Mouse (Mus musculus): Measurements from ENCODE around the gene Tmem123.

- TF ChIP-seq CTCF (IDR thresholded peaks at IDR 0.05; ENCODE audit: control insufficient read depth, insufficient read depth, insufficient read length): no peak
- TF ChIP-seq MYOG (IDR thresholded peaks at IDR 0.05; ENCODE audit: control insufficient read depth, extremely low read depth, insufficient read length): no peak
- TF ChIP-seq CEBPB (IDR thresholded peaks at IDR 0.05; ENCODE audit: low read depth): no peak
- no peak for TF ChIP-seq MAX (IDR thresholded peaks at IDR 0.05)
These were observed 10.7 kb downstream of the Tmem123 start for GRCm38 (mm10) chr9:7774538-7774937.
